Mouse (Mus musculus) C2C12 (cell line): ENCODE measurements at regions not wholly inside any gene's neighbourhood (a gene's known extent, or its start where the extent isn't known, plus 50 kb on each side); places are given as distances from the start of the nearest gene placed in this dataset.

Experiments used
- CEBPB ChIP-seq: IDR thresholded peaks from one replicate; pipeline ENCODE4 v1.6.1; 2011; ENCODE audit warnings: low read depth, mild to moderate bottlenecking, control low read depth, moderate library complexity
- CTCF ChIP-seq: IDR thresholded peaks from one replicate; pipeline ENCODE4 v1.5.1; 2011; ENCODE audit not compliant: control insufficient read depth, insufficient read depth, insufficient read length
- FOSL1 ChIP-seq: IDR thresholded peaks from one replicate; pipeline ENCODE4 v1.8.0; 2011; ENCODE audit warnings: mild to moderate bottlenecking, low read length; ENCODE audit not compliant: poor library complexity, insufficient read depth, severe bottlenecking
- MAX ChIP-seq: IDR thresholded peaks from one replicate; pipeline ENCODE4 v1.6.1; 2011; ENCODE audit warnings: mild to moderate bottlenecking, control low read depth
- MYOD1 ChIP-seq: IDR thresholded peaks from one replicate; pipeline ENCODE4 v1.6.1; 2011; ENCODE audit warnings: low read depth; ENCODE audit not compliant: control insufficient read depth, insufficient read length
- MYOG ChIP-seq: IDR thresholded peaks from one replicate; pipeline ENCODE4 v1.6.1; 2011; ENCODE audit not compliant: control insufficient read depth, insufficient read length; ENCODE audit errors: extremely low read depth
- USF1 ChIP-seq: IDR thresholded peaks from one replicate; pipeline ENCODE4 v1.6.1; 2011; ENCODE audit warnings: low read depth, mild to moderate bottlenecking, control low read depth, moderate library complexity

GRCm38 (mm10) chr11:112458075-112458474, 323.9 kb upstream of the Sox9 start:
- no peak for TF ChIP-seq CTCF
- no peak for TF ChIP-seq MAX
- TF ChIP-seq CEBPB, result no peak
- no peak for TF ChIP-seq USF1
- TF ChIP-seq MYOD1, result no peak
- no peak for TF ChIP-seq MYOG
- no peak for TF ChIP-seq FOSL1
